8 mouse cellular contexts compared by ENCODE assay signal in genomic region chr3:131271157-131271556, GRCm38 (mm10). TPM values are rescaled to one million over a fixed set of nuclear protein-coding genes. Genes with fewer than 3 reads are reported as not detected.
DNase-seq lines count a peak whose midpoint lies in the region; ATAC-seq lines count a peak whose summit lies in the region.

No protein-coding gene starts in this region.

- WGBS in heart, embryonic 12.5 days = 2% methylated on average over 8 of the region's 8 CpGs
- 11% methylated on average over 8 of the region's 8 CpGs for WGBS in kidney, embryonic 15.5 days

- H3K9ac ChIP-seq in heart, embryonic 12.5 days = peak overlapping the region; percentile 91
- H3K9ac ChIP-seq in kidney, embryonic 15.5 days = peak overlapping the region; percentile 83

- peak overlapping the region; percentile 89 for H3K27ac ChIP-seq in heart, embryonic 12.5 days (ENCODE audit: poor library complexity, severe bottlenecking)
- H3K27ac ChIP-seq in kidney, embryonic 15.5 days = peak overlapping the region; percentile 89

- no peaks in the 10 kb centered on the region for H3K9me3 ChIP-seq in heart, embryonic 12.5 days (replicated peaks)
- H3K9me3 ChIP-seq in kidney, embryonic 15.5 days (replicated peaks) = no peaks in the 10 kb centered on the region

- peaks cover 47% of the 10 kb centered on the region for H3K4me1 ChIP-seq in heart, embryonic 12.5 days (replicated peaks)
- H3K4me1 ChIP-seq in kidney, embryonic 15.5 days = peaks cover 37% of the 10 kb centered on the region

- H3K4me3 ChIP-seq in heart, embryonic 12.5 days = peak overlapping the region; percentile 95
- H3K4me3 ChIP-seq in kidney, embryonic 15.5 days (replicated peaks) = peak overlapping the region; percentile 89

- DNase-seq in heart, adult 11 months = peak; percentile 95
- DNase-seq in heart, postnatal 25 days (ENCODE audit: low spot score) = no peak
- peak; percentile 81 for DNase-seq in embryo, embryonic 9.5 days (ENCODE audit: extremely low spot score)
- DNase-seq in lung, postnatal 25 days (ENCODE audit: low spot score) = peak; percentile 68
- peak; percentile 1 for DNase-seq in spleen, adult 12 weeks (ENCODE audit: low spot score)
- no peak for DNase-seq in frontal cortex, postnatal 10 days (ENCODE audit: low spot score in 2 of 2)

- H3K36me3 ChIP-seq in heart, embryonic 12.5 days = peaks cover 16% of the 10 kb centered on the region
- peaks cover 3% of the 10 kb centered on the region; the same call in 1 of the 2 replicates for H3K36me3 ChIP-seq in kidney, embryonic 15.5 days

- H3K4me2 ChIP-seq in heart, embryonic 12.5 days = peak overlapping the region; percentile 75
- H3K4me2 ChIP-seq in kidney, embryonic 15.5 days = peak overlapping the region; percentile 78

- intact Hi-C loops in heart, postnatal 25 days (cut with DNase I) = loop anchor here (2.0 kb wide), 2 partner anchors 20 to 30 kb away; no protein-coding TSS in a partner anchor

- no peaks in the 10 kb centered on the region for H3K27me3 ChIP-seq in heart, embryonic 12.5 days (replicated peaks)
- H3K27me3 ChIP-seq in kidney, embryonic 15.5 days = no peaks in the 10 kb centered on the region

- ATAC-seq in heart, embryonic 12.5 days (ENCODE audit: insufficient number of reproducible peaks, low FRiP score) = peak; percentile 72
- ATAC-seq in kidney, embryonic 15.5 days (replicated peaks; ENCODE audit: low FRiP score) = peak; percentile 54

RNA-seq across cellular contexts. Expression of gene Hadh, which starts 0.7 kb away (rescaled TPM):
- 100 to 1,000 TPM; 662 to 714 TPM for total RNA-seq in heart, postnatal 25 days (2021)
- 142 and 151 TPM in 2 replicates for polyA plus RNA-seq in heart, embryonic 12.5 days (2016; fragmentation: Nextera tagmentation; extraction: Ambion mirVana)
- 125 and 130 TPM in 2 replicates for polyA plus RNA-seq in kidney, embryonic 15.5 days (2015; fragmentation: Nextera tagmentation; extraction: Ambion mirVana)

RNA-seq across cellular contexts. Expression of gene Cyp2u1, which starts 31.9 kb away (rescaled TPM):
- total RNA-seq in heart, postnatal 25 days (2021) = 10 to 100 TPM; 33.7 to 34.8 TPM
- 8.2 and 8.5 TPM in 2 replicates for polyA plus RNA-seq in heart, embryonic 12.5 days (2016; fragmentation: Nextera tagmentation; extraction: Ambion mirVana)
- polyA plus RNA-seq in kidney, embryonic 15.5 days (2015; fragmentation: Nextera tagmentation; extraction: Ambion mirVana) = 2.5 and 3.4 TPM in 2 replicates

Comparison
In these comparisons a context has a peak if more than half of its experiments do, and no peak if none do; other contexts are left out.
1. DNase-seq: peak in heart, adult 11 months (single experiment), embryo, embryonic 9.5 days (single experiment), lung, postnatal 25 days (single experiment) and spleen, adult 12 weeks (single experiment); none in heart, postnatal 25 days (single experiment) and frontal cortex, postnatal 10 days (0 of 2).